Mouse (Mus musculus): ENCODE data around the gene Il23a. TPM values are rescaled to one million over a fixed set of nuclear protein-coding genes. Genes with fewer than 3 reads are reported as not detected.
A peak's percentile ranks its signal among the peaks of the same experiment; 100 is the strongest.
"Not testable (repeated sequence)": the region's sequence is repeated elsewhere in the genome, so short reads cannot be mapped to it uniquely, and the experiment has no call there.

Gene Il23a
- total RNA-seq (2017): not detected in 3 replicates

- ATAC-seq (replicated peaks; ENCODE audit: insufficient number of reproducible peaks, low FRiP score, low TSS enrichment, poor library complexity, severe bottlenecking): no peak
These were observed at the start of gene Il23a for GRCm38 (mm10) chr10:128298702-128299171. Gene Il23a, minus strand, starts transcription at chr10:128298752.

DNA sequence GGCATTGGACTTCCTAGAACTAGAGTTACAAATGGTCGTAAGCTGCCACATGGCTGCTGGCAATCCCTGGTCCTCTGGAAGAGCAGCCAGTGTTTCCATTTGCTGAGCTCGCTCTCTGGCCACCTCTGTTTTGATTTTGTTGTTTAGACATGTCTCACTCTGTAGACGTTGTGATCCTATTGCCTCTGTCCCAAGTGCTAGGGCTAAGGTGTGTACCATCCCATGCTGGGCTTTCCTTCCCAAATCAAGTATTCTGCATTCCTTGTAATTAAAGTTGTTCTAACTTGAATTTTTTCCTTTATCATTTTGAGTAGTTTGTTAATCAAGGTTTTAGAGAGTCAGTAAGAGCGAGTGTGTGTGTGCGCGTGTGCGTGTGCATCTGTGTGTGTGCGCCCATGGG lies 49.0 kb upstream of the Il23a start:
- ATAC-seq (replicated peaks; ENCODE audit: insufficient number of reproducible peaks, low FRiP score, low TSS enrichment, poor library complexity, severe bottlenecking): no peak

DNA sequence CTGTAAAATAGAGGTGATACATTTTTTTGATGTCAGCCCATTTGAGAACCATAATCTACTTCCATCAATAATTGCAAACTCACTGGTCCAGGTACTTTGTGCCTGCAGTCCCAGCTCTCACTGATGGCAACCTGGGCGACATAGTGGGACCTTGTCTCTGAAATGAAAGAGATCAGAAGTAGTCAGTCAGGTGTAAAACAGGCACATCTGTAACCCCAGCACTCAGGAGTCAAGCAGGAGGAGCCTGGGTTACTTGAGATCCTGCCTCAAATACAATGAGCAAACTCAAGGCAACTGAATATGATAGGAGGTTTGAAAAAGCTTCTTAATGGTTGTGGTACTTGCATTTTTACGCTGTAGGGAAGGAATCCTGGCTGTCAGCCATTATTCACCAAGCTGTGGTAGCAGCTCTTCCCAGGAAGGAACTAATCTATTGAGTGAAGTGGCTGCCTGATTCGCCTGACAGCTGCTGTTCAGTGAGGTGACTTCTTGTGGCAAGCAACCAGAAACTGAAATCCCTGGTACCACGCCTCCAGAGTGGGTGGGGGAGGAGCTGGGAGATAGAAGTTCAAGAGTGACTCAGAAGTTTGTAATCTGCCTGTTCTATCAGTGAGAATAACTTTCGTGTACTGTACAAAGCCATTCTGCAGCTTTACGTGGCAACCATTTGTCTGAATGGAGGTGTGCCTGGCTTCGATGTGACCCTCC lies 46.2 kb upstream of the Il23a start:
- peak; percentile 92 for ATAC-seq (replicated peaks; ENCODE audit: insufficient number of reproducible peaks, low FRiP score, low TSS enrichment, poor library complexity, severe bottlenecking)

DNA sequence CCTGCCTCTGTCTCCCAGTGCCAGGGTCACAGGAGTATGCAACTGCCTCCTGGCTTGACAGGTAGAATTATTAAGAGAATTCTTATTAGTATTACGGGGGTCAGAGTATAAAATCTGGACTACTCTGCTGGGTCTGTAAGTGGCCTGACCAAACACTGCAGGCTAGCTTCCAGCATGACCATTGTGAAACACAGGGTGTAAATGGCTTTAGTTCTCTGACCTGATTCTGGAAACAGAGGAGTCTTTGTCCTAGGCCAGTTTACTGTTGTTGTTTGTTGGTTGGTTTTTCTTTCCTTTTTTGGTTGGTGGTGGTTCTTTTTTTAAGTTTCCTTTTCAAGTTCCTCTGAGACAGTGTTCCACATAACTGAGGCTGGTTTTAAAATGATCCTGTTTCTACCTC lies 44.9 kb upstream of the Il23a start:
- no peak for ATAC-seq (replicated peaks; ENCODE audit: insufficient number of reproducible peaks, low FRiP score, low TSS enrichment, poor library complexity, severe bottlenecking)

DNA sequence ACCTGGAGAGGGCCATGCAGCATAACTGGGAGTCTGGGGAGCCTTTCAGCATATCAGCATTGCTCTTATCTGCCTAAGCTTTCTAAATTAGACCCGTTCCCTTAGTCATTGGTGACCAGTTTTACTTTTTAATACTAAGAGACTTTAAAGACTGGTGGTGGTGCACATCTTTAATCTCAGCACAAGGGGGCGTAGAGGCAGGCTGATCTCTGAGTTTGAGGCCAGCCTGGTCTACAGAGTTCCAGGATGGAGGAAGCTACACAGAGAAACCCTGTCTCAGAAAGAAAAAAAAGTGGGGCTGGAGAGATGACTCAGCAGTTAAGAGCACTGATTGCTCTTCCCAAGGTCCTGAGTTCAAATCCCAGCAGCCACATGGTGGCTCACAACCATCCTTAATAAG lies 41.7 kb upstream of the Il23a start:
- ATAC-seq (replicated peaks; ENCODE audit: insufficient number of reproducible peaks, low FRiP score, low TSS enrichment, poor library complexity, severe bottlenecking): no peak

DNA sequence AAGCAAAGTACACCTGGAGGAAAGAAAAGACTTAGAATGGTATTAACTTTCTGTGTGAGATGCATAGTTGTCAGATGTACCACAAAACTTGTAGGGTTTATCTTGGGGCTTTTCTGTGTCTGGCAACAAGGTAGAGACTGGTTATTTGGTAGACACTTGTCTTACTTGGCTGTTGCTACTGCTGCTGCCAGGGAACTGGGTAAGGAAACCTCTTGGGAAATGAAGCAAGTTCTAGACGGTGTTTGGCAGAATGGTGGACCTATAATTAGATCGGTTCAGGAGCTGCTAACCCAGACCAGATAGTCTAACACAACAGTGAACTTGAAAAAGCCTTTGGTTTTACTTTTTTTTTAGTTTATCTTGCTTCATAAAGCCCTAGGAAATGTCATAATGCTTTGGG lies 40.4 kb upstream of the Il23a start:
- ATAC-seq (replicated peaks; ENCODE audit: insufficient number of reproducible peaks, low FRiP score, low TSS enrichment, poor library complexity, severe bottlenecking): no peak

DNA sequence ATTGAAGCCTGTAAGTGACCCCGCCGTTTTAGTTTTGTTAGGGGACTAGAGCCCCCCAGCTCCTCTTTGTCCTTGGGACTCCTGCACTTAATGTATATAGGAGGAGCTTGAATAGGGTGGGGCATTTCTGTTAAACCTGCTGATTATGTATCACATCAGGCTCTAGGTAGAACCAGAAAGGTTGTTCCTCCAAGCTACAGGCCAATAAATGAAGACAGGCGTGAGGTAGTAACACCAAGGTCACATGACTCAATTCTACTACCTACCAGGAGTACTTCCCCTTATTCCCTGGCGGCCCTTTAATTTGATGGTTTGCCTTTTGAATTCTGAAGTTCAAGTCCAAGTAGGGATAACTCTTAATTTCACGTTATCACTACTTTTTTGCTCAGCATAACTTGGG lies 39.9 kb upstream of the Il23a start:
- ATAC-seq (replicated peaks; ENCODE audit: insufficient number of reproducible peaks, low FRiP score, low TSS enrichment, poor library complexity, severe bottlenecking): peak; percentile 42; the same call in 1 of the 2 replicates

DNA sequence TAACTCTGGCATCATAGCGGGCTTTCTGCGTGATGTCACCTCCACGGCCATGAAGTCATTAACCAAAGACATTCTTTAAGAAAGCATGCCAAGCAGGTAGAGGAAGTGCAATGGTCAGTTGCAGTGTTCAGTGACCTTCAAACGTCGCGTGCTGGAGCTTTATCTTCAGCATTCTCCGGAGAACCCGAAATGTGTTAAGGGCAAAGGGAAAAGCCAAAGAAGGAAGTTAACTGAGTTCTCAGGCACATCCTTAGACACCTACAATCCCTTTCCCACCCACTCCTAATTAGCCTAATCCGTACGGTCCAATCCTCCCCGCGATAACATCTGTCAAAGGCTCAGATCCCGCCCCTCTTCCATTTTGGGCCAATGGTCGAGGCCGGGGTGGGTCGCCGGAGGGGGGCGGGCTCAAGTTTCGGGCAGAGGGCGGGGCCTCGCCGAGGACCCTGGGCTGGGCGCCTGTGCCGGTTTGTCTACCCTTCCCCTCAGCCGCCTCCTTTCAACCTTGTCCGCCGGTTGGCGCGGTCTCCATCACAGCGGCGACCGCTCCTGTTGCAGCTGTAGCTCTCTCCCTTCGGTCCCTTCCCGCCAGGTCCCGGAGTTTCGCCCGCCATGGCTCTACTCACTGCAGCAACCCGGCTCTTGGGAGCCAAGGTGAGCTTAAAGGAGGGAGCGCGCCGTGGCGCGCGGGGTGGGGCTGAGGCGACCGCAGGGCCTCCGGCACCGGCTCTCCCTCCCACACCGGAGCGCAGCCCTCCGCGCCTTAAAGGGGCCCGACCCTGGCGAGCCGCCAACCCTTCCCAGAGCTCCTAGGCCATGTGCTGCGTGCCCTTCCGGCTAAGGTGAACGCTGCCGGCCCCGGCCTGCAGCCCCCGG lies 39.0 kb upstream of the Il23a start, which contains the start of gene Cs:
Gene Cs (plus strand): TSS at position 429 of the 876 bp plus-strand sequence.
- peak; percentile 97 for ATAC-seq (replicated peaks; ENCODE audit: insufficient number of reproducible peaks, low FRiP score, low TSS enrichment, poor library complexity, severe bottlenecking)

- no peak for ATAC-seq (replicated peaks; ENCODE audit: insufficient number of reproducible peaks, low FRiP score, low TSS enrichment, poor library complexity, severe bottlenecking)
These were observed 38.0 kb upstream of the Il23a start for GRCm38 (mm10) chr10:128336597-128336996.

GRCm38 (mm10) chr10:128336195-128336594 lies 37.6 kb upstream of the Il23a start:
- ATAC-seq (replicated peaks; ENCODE audit: insufficient number of reproducible peaks, low FRiP score, low TSS enrichment, poor library complexity, severe bottlenecking): no peak

GRCm38 (mm10) chr10:128335582-128335981 lies 37.0 kb upstream of the Il23a start:
- ATAC-seq (replicated peaks; ENCODE audit: insufficient number of reproducible peaks, low FRiP score, low TSS enrichment, poor library complexity, severe bottlenecking): peak; percentile 51; the same call in 1 of the 2 replicates

DNA sequence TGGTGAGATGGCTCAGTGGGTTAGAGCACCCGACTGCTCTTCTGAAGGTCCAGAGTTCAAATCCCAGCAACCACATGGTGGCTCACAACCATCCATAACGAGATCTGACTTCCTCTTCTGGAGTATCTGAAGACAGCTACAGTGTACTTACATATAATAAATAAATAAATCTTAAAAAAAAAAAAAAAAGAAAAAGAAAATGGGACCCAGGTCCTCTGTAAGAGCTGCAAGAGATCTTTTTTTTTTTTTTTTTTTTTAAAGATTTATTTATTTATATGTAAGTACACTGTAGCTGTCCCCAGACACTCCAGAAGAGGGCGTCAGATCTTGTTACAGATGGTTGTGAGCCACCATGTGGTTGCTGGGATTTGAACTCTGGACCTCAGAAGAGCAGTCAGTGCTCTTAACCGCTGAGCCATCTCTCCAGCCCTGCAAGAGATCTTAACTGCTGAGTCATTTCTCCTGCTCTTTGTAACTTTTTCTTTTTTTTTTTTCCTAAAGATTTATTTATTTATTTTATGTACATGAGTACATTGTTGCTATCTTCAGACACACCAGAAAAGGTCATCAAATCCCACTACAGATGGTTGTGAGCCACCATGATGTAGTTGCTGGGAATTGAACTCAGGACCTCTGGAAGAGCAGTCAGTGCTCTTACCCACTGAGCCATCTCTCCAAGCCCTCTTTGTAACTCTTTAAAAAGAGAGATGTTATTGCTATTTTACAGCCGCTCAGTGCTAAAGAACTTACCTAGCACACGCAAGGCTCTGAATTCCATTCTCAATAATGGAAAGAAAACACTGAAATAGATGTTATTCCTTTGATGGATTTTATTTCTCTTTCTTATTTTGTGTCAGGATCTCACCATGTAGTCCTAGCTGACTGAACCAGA lies 34.1 kb upstream of the Il23a start:
- not testable (repeated sequence) for ATAC-seq (replicated peaks; ENCODE audit: insufficient number of reproducible peaks, low FRiP score, low TSS enrichment, poor library complexity, severe bottlenecking)

- no peak for ATAC-seq (replicated peaks; ENCODE audit: insufficient number of reproducible peaks, low FRiP score, low TSS enrichment, poor library complexity, severe bottlenecking)
These were observed 29.1 kb upstream of the Il23a start for GRCm38 (mm10) chr10:128327610-128328009.

- no peak for ATAC-seq (replicated peaks; ENCODE audit: insufficient number of reproducible peaks, low FRiP score, low TSS enrichment, poor library complexity, severe bottlenecking)
These were observed 28.3 kb upstream of the Il23a start for GRCm38 (mm10) chr10:128326825-128327224.

GRCm38 (mm10) chr10:128323516-128323915 lies 25.0 kb upstream of the Il23a start:
- no peak for ATAC-seq (replicated peaks; ENCODE audit: insufficient number of reproducible peaks, low FRiP score, low TSS enrichment, poor library complexity, severe bottlenecking)

GRCm38 (mm10) chr10:128322141-128323108 lies 23.9 kb upstream of the Il23a start, which contains the start of gene Cnpy2:
Gene Cnpy2, plus strand, starts transcription at chr10:128322459.
- ATAC-seq (replicated peaks; ENCODE audit: insufficient number of reproducible peaks, low FRiP score, low TSS enrichment, poor library complexity, severe bottlenecking): peak; percentile 82

- no peak for ATAC-seq (replicated peaks; ENCODE audit: insufficient number of reproducible peaks, low FRiP score, low TSS enrichment, poor library complexity, severe bottlenecking)
These were observed 23.1 kb upstream of the Il23a start for GRCm38 (mm10) chr10:128321641-128322040.

DNA sequence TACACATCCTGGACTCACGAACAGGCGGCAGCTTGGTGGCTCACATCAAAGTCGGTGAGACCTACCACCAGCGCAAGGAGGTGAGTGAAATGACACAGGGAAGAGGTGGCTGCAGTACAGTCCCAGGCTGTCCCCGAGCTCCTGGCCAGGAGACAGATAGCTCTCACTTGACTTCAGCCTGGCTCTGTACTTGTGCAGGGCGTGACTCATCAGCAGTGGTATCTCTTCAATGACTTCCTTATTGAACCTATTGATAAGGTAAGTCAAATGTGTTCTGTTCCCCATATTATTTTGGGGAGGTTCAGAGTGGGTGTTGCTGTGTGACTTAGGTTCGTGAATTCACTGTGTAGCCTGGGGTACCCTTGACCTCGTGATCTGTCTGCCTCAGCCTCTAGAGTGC lies 17.0 kb upstream of the Il23a start:
- ATAC-seq (replicated peaks; ENCODE audit: insufficient number of reproducible peaks, low FRiP score, low TSS enrichment, poor library complexity, severe bottlenecking): no peak
